Mouse (Mus musculus): Measurements from ENCODE around the gene Capn1.

- TF ChIP-seq CTCF (IDR thresholded peaks at IDR 0.05; ENCODE audit: low read depth, low read length) (no peak), TAL1 (conservative IDR thresholded peaks at IDR 0.05; ENCODE audit: low read depth, low read length) (no peak)
These were observed 62.4 kb downstream of the Capn1 start for GRCm38 (mm10) chr19:5953201-5953770.

Data from G1E (cell line).